Mouse (Mus musculus) liver (tissue): ENCODE results near the gene Homer3.

ENCODE experiments used
- DNase-seq: peaks from one replicate; pipeline ENCODE4 v3.0.0-alpha.2; 2020; ENCODE audit warnings: mixed read lengths

The Homer3 gene

DNA sequence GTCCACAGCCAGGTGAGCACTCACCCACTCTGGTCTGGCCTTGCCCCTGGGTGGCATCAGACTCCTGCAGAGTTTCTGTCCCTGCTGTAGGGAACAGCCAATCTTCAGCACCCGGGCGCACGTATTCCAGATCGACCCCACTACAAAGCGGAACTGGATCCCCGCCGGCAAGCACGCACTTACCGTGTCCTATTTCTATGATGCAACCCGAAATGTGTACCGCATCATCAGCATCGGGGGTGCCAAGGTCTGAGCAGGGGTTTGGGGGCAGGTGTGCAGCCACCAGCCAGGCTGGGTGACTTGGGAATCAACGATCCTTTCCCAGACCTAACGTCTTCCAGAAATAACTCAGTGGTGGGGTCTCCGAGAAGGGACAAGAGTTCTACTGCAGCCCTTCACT is 2.7 kb downstream of the Homer3 start:
- no peak for DNase-seq

DNA sequence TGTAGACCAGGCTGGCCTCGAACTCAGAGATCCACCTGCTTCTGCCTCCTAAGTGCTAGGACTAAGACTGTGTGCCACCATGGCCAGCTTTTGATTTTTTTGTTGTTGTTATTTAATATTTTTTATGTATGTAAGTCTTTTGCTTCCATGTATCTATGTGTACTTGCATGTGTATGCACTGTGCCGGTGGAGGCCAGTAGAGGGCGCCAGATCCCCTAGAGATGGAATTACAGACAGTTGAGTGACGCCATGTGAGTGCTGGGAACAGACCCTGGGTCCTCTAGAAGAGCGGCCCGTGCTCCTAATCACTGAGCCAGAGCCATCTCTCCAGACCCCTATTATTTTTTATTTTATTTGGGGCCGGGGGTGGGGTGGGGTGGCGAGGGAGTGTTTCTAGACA is 4.1 kb downstream of the Homer3 start:
- peak; percentile 53 for DNase-seq

- no peak for DNase-seq
Observed at GRCm38 (mm10) chr8:70293988-70294405, 11.4 kb downstream of the Homer3 start.

- DNase-seq, result no peak
Observed at GRCm38 (mm10) chr8:70300881-70301280, 18.3 kb downstream of the Homer3 start.

DNA sequence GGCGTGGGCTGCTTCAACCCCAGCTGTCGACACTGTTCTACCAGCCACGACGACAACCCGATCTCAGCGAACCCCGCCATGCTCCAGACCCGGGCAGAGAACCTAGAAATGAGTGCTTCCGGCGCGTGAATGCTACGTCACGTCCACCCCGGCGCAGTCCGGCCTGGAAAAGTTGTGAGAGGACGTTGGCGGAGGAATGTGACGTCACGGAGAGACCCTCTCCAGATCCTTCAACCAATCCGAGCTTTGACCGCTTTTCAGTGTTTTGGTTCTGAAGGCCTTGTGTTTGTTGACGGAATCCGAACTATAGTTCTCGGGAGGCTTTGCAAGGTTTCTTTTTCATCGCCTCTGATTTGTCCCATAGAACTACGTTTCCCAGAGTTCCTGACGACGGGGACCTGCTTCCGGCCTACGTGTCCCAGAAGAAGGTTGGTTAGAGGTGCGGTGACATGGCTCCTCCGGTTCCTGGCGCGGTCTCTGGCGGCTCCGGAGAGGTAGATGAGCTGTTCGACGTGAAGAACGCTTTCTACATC is 19.8 kb downstream of the Homer3 start, which contains the start of the genes Ddx49 and Cope:
TSS of gene Ddx49 (minus strand) at position 132 of the 533 bp plus-strand sequence.
TSS of gene Cope (plus strand) at position 161 of the 533 bp plus-strand sequence.
- peak; percentile 90 for DNase-seq

- DNase-seq, result no peak
Observed at GRCm38 (mm10) chr8:70302901-70303300, 20.3 kb downstream of the Homer3 start.

DNA sequence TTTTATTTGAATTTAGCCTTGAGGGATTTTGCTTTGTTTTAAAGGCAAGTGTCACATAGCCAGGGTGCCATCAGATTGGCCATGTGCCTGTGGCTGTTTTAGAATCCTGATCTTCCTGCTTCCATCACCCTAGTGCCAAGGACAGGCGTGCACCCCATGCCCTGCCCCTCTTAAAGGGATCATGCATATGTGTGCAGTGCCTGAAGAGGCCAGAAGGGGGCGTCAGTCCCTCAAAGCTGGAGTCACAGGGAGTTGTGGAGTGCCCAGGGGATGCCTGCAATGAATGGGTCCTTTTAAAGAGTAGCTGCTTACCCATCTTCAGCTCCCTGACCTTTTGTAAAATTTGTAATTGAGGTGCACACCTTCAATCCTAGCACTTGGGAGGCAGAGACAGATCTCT is 26.7 kb downstream of the Homer3 start:
- DNase-seq, result peak; percentile 40

DNA sequence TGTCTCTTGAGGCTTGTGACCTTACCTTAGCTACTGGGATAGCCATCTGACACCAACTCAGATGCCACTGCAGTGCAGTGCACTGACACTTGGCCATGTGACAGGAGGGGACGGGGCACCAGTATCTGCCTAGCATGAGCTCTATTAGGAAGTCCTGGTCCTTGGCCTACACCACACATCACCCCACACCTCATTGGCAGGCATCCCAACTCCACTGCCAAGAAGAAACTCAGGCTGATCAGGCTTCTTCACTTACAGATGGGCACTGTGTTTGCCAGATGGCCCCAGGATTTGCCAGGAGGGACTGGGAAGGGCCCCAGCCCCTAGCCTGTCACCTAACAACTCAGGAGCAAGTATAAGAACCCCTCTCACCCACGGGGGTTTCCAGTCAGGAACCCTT is 30.8 kb downstream of the Homer3 start:
- DNase-seq, result no peak

DNA sequence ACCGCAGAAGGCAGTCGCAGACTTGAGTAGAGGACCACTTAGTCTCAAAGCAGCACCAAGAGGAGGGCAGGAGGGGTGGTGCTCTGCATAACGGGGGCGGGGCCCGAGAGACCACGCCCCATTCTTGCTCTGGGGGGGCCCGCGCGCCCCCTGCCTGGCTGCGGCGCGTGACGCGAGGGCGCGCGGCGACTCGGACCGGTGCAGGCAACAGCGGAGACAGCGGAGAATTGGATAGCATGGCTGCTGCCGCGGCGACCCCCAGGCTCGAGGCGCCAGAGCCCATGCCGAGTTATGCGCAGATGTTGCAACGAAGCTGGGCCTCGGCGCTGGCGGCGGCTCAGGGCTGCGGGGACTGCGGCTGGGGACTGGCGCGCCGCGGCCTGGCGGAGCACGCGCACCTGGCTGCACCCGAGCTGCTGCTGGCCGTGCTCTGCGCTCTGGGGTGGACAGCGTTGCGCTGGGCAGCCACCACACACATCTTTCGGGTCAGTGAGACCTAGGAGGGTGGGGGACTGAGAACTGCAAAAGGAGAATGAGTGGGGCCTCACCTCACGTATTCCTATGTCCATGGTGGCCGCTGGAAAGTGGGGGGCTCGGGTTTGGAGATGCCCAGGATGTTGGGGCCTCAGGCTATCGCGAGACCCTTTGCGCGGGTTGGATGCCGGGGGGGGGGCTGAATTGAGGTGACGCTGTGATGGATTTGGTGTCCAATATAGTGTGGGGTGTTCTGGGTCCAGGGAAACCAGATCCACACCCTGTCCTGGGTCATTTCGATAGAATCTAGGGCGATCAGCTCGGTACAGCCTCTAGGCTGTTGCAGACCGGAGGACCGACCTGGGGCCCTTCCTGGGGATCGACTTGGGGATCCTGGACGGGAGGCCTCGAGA is 33.2 kb downstream of the Homer3 start, which contains the start of gene Cers1:
TSS of gene Cers1 (plus strand) at position 152 of the 887 bp plus-strand sequence.
- DNase-seq, result peak; percentile 70

DNA sequence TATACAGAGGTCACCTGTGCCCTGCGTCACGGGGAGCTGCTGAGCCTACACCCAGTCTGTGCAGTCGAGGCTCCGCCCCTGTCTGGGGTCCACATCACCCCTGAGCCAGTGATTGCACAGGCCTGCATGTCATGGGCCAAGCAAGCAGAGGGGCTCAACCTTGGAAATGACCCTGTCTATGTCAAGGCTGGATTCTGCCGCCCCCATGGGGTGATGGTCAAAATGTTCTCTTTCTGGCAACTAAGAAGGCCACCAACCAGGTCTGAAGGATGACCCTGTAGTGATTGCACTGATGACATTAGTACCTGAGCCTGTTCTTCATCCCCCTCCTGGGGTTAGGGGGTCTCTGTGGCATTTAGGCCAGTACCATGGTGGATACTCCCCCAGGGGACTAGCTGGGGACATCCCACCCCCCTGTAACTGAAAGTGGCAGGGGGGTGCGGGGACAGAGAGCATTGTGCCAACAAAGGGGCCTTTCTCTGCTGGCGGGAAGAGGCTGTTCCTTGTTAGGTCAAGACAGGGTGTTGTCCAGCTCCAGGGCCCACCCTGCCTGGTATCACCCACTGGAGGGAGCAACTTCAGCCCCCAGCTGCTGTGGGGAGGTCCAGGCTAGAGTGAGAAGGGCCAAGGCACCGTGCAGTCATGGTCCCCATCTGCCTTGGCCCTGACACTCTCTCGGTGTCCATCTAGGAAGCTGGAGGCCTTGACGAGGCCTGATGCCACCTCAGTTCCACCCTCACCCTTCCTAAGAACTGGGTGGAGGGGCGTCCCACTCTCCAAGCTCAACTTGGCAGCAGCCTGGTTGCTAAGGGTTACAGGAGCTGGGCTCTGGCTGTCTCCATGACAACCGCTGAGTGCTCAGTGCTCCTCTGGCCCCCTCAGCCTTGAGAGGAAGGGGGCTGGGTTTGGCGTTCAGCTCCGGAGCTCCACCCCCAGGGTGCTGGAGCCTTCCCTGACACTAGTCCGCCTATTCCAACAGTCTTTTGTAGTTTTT is 34.2 kb downstream of the Homer3 start:
- DNase-seq, result peak; percentile 51

DNA sequence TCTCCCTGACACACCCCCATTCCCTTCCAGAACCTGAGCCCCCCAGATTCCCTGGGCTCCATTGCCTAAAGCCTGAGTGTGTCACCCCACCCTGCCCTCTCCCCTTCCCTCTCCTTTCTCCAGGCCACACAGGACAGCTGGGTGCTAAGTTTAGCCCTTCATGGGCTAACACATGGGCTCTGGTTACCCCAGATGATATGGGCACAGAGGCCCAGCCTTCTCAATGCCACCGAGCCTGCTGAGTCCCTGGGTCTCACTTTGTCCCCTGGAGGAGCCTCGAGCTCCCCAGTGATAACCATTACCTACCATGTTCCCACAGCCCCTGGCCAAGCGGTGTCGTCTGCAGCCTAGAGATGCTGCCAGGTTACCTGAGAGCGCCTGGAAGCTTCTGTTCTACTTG is 35.2 kb downstream of the Homer3 start:
- no peak for DNase-seq

- DNase-seq, result no peak
Observed at GRCm38 (mm10) chr8:70323716-70324115, 41.1 kb downstream of the Homer3 start.

DNA sequence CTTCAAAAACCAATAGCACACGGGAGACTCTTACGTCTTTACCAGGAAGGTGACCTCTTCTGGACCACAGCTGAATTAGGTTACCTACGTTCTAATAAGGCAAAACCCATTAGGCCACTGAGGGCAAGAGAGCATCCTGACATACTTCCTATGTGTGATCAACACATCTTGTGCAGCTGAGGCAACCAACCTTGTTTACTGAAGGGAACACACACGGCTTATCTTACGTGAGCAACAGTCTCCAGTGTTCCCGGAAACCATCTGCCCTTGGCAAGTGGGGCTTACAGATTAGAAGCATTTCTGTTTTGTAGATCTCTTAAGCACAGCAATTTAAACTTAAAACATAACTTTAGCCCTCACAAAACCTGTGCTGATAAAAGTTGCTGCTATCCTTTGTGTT is 44.9 kb downstream of the Homer3 start:
- peak; percentile 66 for DNase-seq

DNA sequence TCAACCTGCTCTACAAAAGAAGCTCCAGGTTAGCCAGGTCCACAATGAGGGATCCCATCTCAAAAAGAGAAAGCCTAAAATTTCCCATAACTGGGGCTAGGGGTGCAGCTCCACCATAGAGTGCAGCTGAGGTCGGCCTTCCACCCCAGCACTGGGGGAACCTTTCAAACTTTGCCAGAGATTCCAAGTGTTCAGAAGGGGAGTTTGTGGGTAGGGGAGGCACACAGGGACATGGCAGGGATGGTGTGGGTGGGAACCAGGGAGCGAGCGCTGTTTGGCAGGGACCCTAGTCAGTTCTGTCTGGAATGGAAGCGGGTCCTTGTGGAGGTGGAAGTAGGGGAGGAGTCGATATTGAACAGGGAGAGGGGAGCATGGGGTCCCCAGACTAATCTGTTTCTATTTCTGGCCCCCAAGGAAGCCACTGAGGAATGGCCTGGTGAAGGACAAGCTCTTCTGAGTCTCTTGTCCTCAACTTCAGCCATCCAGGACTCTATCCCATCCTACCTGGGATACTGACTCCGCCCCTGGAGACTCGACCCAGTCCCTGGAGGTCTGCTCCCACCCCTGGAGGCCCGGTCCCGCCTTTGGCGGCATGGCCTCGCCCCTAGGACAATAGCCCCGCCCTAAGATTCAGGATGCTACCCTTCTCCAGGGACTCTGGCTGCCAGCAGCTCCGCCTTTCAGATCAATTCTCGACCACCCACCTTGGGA is 46.7 kb downstream of the Homer3 start, which contains the start of gene Gdf1:
TSS of gene Gdf1 (plus strand) at position 694 of the 711 bp plus-strand sequence.
- peak; percentile 58 for DNase-seq

DNA sequence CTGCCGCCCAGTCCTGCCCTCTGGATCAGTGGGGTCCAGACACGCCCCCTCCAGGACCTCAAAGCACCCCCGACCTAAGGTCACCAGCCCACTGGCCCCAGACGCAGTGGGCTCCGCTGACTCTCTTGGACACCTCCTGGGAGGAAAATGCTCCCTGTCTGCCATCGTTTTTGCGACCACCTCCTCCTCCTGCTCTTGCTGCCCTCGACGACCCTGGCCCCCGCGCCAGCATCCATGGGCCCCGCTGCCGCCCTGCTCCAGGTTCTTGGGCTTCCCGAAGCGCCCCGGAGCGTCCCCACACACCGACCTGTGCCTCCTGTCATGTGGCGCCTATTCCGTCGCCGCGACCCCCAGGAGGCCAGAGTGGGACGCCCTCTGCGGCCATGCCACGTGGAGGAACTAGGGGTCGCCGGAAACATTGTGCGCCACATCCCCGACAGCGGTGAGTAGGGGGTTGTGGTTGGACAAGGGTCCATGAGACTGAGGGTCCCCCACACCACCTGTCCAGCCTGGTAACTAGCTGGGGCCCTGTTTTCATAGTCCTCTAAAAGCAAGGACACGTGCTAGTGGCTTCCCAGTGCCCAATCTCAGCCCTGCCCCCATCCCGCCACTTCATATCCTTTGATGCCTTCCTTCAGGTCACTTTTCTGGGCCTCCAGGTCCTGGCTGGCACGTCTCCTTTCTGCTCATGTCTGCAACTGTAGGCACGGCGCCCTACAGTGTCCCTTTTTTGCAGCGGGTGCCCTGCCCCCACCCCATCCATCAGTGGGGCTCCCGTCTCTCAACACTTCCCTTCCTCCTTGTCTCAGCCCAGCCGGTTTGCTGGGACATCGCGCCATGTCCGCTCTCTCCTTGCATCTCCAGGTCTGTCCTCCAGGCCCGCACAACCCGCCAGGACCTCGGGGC is 47.5 kb downstream of the Homer3 start:
- no peak for DNase-seq

DNA sequence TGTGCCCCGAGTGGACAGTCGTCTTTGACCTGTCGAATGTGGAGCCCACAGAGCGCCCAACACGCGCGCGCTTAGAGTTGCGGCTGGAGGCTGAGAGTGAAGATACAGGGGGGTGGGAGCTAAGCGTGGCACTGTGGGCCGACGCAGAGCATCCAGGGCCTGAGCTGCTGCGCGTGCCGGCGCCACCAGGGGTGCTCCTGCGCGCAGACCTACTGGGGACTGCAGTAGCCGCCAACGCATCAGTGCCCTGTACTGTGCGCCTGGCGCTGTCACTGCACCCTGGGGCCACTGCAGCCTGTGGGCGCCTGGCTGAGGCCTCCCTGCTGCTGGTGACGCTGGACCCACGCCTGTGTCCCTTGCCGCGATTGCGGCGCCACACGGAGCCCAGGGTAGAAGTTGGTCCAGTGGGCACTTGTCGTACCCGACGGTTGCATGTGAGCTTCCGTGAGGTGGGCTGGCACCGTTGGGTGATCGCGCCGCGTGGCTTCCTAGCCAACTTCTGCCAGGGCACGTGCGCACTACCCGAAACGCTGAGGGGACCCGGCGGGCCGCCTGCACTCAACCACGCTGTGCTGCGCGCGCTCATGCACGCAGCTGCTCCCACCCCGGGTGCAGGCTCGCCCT is 48.2 kb downstream of the Homer3 start:
- peak; percentile 64 for DNase-seq

DNA sequence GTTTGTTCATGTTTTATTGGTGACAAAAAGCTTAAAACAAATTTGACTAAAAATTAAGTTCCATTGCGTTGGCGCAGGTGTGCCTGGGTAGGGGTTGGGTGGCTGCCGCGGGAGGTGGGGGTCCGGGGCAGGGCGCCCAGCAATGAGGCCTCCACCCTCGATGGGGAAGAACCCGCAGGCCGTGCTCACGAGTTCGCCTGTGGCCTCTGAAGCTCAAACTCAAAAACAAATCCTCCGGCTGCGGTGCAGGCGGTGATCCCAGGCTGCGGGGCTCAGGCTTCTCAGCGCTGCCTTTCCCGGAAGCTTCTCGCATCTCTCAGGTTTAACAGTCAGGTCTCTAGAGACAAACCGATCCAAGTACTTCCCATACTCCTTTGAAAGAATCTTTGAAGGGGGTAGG is 48.9 kb downstream of the Homer3 start:
- DNase-seq, result no peak

DNA sequence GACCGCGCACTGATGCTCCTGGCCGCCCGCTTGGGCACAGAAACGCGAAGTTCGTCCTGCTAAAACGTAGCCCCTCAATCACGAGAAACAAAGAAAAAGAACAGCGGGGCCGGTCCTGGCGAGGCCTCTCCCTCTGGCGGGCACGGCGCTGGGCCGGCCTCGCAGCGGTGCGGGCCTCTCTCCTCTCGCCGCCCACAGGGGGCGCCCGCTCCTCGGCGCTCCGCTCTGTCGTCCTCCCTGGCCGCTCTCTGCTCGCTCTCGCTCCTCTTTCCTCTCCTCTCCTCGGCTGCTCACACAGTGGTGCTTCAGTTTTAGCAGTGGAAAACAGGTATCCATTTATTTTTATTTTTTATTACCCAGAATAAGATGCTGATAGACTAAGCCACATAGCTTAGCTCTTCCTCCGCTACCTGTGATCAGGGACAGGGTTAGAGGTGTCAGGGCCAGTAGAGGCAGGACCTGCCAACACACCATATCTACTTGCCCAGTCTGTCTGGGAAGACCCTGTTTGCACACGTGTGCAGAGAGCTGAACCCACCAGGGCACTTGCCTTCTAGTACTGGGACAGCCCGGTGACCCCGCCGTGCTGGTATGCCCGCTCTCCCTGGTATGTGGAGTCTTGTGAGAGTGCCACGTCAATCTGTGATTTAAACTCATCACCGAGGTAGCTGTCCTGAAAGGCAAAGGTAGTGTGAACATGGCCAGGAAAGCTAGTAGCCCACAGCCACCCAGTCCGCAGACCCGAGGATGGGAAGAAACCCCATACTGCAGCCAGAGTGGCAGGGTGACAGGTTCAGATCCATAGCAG is 49.6 kb downstream of the Homer3 start:
- peak; percentile 72 for DNase-seq

- DNase-seq, result no peak
Observed at GRCm38 (mm10) chr8:70332878-70333202, 50.2 kb downstream of the Homer3 start.

DNA sequence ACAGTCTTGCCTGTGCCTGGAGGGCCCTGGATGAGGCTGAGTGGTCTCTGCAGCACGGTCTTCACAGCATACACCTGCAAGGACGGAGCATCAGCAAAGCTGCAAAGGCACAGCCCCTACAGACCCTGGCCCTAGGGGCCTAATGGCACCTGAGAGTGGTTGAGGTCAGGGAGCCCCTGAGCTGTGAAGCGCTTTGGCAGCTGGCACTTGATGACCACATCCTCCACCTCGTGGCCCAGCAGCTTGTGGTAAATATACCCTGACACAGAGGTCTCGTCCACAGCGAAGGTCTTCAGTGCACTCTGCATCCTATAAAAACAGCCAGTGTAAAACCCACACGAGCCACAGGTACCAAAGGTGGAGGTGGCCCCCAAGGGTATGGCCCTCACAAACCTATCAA is 56.3 kb downstream of the Homer3 start:
- DNase-seq, result no peak
